Mouse (Mus musculus) stomach, embryonic 14.5 days (tissue): Measurements from ENCODE around the gene Dennd6a. TPM values are rescaled to one million over a fixed set of nuclear protein-coding genes. Genes with fewer than 3 reads are reported as not detected.

ENCODE experiments used
- ATAC-seq: fragments of 200-750 bp; cut with Nextera tagmentation; 2 replicates; pipeline ENCODE4 v1.8.0; 2017; ENCODE audit warnings: low read depth, moderate TSS enrichment; ENCODE audit not compliant: insufficient number of reproducible peaks, insufficient read depth, low FRiP score
- H3K27ac ChIP-seq: fragments of 300-500 bp; sonication (generic); 2 replicates; pipeline ENCODE4 v1.5.1; 2014; ENCODE audit warnings: mild to moderate bottlenecking, low read length, moderate library complexity, mixed read lengths
- H3K27me3 ChIP-seq: fragments of 300-500 bp; sonication (generic); 2 replicates; pipeline ENCODE4 v1.6.1; 2014; ENCODE audit warnings: low read length, control low read depth, mixed read lengths; ENCODE audit not compliant: control insufficient read depth, insufficient read depth
- H3K36me3 ChIP-seq: fragments of 300-500 bp; sonication (generic); 2 replicates; pipeline ENCODE4 v1.6.1; 2014; ENCODE audit warnings: mild to moderate bottlenecking, control low read depth, low read length, moderate library complexity, mixed read lengths; ENCODE audit not compliant: control insufficient read depth, insufficient read depth
- H3K4me1 ChIP-seq: fragments of 300-500 bp; sonication (generic); 2 replicates; pipeline ENCODE4 v1.6.1; 2014; ENCODE audit warnings: low read length, control low read depth, mixed read lengths; ENCODE audit not compliant: control insufficient read depth, insufficient read depth
- H3K4me2 ChIP-seq: fragments of 300-500 bp; sonication (generic); replicated peaks from 2 replicates; pipeline ENCODE4 v1.6.1; 2014; ENCODE audit warnings: low read depth, low read length, control low read depth
- H3K4me3 ChIP-seq: fragments of 300-500 bp; sonication (generic); 2 replicates; pipeline ENCODE4 v1.5.1; 2014; ENCODE audit warnings: low read depth, low read length, control low read depth
- H3K9ac ChIP-seq: fragments of 300-500 bp; sonication (generic); replicated peaks from 2 replicates; pipeline ENCODE4 v1.6.1; 2014; ENCODE audit warnings: low read depth, mild to moderate bottlenecking, control low read depth, low read length, moderate library complexity, mixed read lengths
- H3K9me3 ChIP-seq: fragments of 300-500 bp; sonication (generic); 2 replicates; pipeline ENCODE4 v1.6.1; 2016; ENCODE audit warnings: low read depth, low read length, control low read depth; ENCODE audit not compliant: control insufficient read depth
- WGBS: fragments of 180-500 bp; shearing (Covaris S2); extraction: QIAGEN DNeasy Blood & Tissue Kit; methylation state at CpG from one replicate; pipeline ENCODE4 v1.1.7; 2014; 5-methylcytosine and 5-hydroxymethylcytosine counted together
- polyA plus RNA-seq: library from polyadenylated mRNA; unstranded; fragments of >200 nt; fragmentation: Nextera tagmentation; extraction: Ambion mirVana; gene quantifications from 2 replicates; pipeline ENCODE4 v1.2.1, GENCODE M21; 2014

Dennd6a gene
- polyA plus RNA-seq, 1 experiment from 2014 or later: 43.0 TPM

DNA sequence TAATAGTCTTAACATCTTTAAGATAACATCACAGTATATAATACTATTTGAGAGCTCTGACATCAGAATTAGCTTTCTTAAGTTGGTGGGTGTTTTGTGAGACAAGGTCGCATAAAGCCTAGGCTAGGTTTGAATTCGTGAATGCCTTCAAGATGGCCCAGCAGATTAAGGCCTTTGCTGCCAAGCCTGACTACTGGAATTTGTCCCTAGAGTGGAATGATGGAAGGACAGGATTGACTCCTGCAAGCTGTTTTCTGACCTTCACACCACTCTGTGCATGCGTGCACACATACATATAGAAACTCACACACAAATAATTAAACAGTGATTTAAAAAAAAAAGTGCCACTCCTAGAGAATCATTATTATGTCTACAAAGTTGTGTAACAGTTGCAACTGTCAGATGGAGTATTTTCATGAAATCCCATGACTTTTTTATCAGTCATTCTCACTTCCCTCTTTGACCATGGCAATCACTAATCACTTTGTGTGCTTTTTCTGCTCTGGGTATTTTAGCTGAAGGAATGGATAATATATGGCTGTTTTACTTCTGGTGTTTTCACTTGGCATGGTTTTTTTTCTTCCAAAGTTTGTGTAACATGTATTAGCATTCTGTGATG lies 69.5 kb downstream of the Dennd6a start:
- no peak overlapping the region for H3K4me2 ChIP-seq
- ATAC-seq: no peak
- WGBS: 70% methylated on average over 3 of the region's 3 CpGs
- H3K4me3 ChIP-seq: no peak overlapping the region
- H3K4me1 ChIP-seq: peaks cover 8% of the 10 kb centered on the region; the same call in 1 of the 2 replicates
- no peaks in the 10 kb centered on the region for H3K27me3 ChIP-seq
- H3K36me3 ChIP-seq: peaks cover 5% of the 10 kb centered on the region; the same call in 1 of the 2 replicates
- no peaks in the 10 kb centered on the region for H3K9me3 ChIP-seq
- no peak overlapping the region for H3K27ac ChIP-seq
- H3K9ac ChIP-seq: no peak overlapping the region

DNA sequence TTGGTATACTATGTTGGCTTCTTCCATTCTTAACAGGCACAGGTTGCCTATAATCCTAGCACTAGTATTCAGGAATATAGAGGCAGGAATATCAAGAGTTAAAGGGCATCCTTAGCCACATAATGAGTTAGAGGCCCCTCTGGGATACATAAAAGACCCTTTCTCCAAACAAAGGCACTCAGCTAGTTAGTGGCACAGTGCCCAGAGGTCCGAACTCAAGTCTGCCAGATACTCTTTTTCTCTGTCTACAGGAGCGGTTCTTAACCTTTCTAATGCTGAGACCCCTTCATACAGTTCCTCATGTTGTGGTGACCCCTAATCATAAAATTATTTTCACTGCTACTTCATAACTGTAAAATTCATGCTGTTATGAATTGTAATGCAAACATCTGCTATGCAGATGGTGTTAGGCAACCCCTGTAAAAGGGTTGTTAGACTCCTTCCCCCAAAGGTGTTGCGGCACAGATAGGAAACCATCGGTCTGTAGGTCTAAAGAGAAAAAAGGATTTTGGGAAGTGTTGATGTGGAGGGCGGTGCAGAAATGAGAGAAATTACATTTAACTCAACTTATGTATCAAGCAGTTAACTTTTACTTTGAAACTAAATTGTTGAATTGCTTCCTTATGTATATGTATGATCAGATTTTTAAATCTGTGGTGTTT lies 72.5 kb downstream of the Dennd6a start:
- Histone ChIP-seq H3K4me1 (peaks cover 6% of the 10 kb centered on the region; the same call in 1 of the 2 replicates), H3K4me3 (no peak overlapping the region), H3K9ac (no peak overlapping the region), H3K27me3 (no peaks in the 10 kb centered on the region), H3K36me3 (peaks cover 10% of the 10 kb centered on the region; the same call in 1 of the 2 replicates), H3K27ac (no peak overlapping the region), H3K4me2 (no peak overlapping the region), H3K9me3 (no peaks in the 10 kb centered on the region)
- ATAC-seq: no peak
- 61% methylated on average over 5 of the region's 5 CpGs for WGBS

DNA sequence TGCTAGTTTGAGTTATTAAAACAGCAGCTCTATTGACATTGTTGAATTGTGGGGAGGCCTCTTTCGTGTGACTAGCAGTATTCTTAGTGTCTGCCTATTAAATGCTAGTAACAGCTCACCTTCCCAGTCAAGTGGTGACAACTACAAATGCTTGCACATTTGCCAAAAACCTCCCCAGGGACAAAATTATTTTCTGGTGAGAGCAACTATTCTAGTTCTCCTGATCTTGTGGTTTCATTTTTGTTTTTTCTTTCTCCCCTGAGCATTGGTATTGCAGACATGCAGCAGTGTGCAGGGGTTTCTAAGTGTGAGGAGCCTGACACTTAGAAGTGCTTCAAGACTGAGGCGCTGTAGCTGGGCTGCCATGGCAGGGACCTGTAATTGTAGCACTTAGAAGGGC lies 74.2 kb downstream of the Dennd6a start:
- H3K36me3 ChIP-seq: peaks cover 22% of the 10 kb centered on the region; the same call in 1 of the 2 replicates
- H3K9me3 ChIP-seq: no peaks in the 10 kb centered on the region
- H3K4me3 ChIP-seq: no peak overlapping the region
- no peak for ATAC-seq
- no peak overlapping the region for H3K9ac ChIP-seq
- no peaks in the 10 kb centered on the region for H3K27me3 ChIP-seq
- no peak overlapping the region for H3K27ac ChIP-seq
- peaks cover 6% of the 10 kb centered on the region; the same call in 1 of the 2 replicates for H3K4me1 ChIP-seq
- H3K4me2 ChIP-seq: no peak overlapping the region
- 88% methylated on average over 2 of the region's 2 CpGs for WGBS

DNA sequence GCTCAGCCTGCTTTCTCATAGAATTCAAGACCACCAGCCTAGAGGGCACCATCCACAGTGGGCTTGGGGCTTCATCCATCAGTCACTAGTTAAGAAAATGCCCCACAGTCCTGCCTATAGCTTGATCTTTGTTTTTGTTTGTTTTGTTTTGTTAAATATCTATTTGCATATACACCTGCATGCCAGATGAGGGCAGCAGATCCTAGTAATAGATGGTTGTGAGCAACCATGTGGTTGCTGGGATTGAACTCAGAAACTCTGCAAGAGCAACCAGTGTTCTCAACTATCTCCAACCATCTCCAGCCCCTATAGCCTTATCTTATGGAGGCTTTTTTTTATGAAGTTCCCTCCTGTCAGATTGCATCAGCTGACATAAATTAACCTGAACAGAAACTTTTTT lies 78.2 kb downstream of the Dennd6a start:
- no peaks in the 10 kb centered on the region for H3K4me1 ChIP-seq
- no peak overlapping the region for H3K9ac ChIP-seq
- H3K4me3 ChIP-seq: no peak overlapping the region
- H3K27ac ChIP-seq: no peak overlapping the region
- peaks cover 47% of the 10 kb centered on the region; the same call in 1 of the 2 replicates for H3K36me3 ChIP-seq
- no peak overlapping the region for H3K4me2 ChIP-seq
- H3K27me3 ChIP-seq: no peaks in the 10 kb centered on the region
- ATAC-seq: no peak
- H3K9me3 ChIP-seq: no peaks in the 10 kb centered on the region

DNA sequence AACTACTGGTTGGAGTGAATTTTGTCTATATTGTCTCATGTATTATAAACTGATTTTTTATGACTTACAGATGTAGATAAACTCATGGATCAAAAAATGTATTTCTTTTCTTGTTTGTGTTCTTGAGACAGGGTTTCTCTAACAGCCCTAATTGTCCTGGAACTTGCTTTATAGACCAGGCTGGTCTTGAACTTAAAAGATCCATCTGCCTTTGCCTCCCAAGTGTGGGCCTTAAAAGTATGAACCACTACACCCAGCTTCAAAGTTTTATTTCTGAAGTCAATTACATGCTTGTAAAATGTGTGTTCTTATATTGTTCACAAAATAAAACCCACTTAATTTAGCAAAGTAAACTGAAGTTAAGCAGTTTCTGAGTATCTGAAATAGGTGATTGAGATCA lies 84.5 kb downstream of the Dennd6a start:
- Histone ChIP-seq H3K4me3 (no peak overlapping the region), H3K36me3 (peaks cover 44% of the 10 kb centered on the region; the same call in 1 of the 2 replicates), H3K9me3 (no peaks in the 10 kb centered on the region), H3K4me2 (no peak overlapping the region), H3K27ac (no peak overlapping the region), H3K9ac (no peak overlapping the region), H3K4me1 (no peaks in the 10 kb centered on the region), H3K27me3 (no peaks in the 10 kb centered on the region)
- no peak for ATAC-seq

DNA sequence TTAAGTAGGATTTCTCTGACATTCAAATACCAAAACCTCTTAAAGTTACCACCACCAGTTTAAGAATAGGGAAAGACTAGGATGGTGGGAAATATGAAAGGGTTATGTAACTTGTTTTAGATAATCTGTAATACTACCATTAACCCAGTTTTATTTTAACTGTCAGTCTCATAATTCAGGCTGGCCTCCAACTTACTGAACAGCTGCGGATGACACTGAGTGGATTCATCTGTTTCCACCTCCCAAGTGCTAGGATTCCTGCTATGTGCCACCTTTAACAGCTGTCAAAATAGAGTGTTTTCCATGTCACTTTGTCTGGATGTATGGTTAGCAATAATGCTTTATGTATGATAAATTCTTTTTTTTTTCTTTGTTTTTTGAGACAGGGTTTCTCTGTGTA lies 86.6 kb downstream of the Dennd6a start:
- 94% methylated on average over 1 of the region's 1 CpGs for WGBS
- ATAC-seq: no peak
- no peak overlapping the region for H3K27ac ChIP-seq
- H3K9ac ChIP-seq: no peak overlapping the region
- H3K4me3 ChIP-seq: no peak overlapping the region
- no peaks in the 10 kb centered on the region for H3K4me1 ChIP-seq
- no peaks in the 10 kb centered on the region for H3K27me3 ChIP-seq
- H3K4me2 ChIP-seq: no peak overlapping the region
- H3K9me3 ChIP-seq: no peaks in the 10 kb centered on the region
- peaks cover 32% of the 10 kb centered on the region for H3K36me3 ChIP-seq

DNA sequence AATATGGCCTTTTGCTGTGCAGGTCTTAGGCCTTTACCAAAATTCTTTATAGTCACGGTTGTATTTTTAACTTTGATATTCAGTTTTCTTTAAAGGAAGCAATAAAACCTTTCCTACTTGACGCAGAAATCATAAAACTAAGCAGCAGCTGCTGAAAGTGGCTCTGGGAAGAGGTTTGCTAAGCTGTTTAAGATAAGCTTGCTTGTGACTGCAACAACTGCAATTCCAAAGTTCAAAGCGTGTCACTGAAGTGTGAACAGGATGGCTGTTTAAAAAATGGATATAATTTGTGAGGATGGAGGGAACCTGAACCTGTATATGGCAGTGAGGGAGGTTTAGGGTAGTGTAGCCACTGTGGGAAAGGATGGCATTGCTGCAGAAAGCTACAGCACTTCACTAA lies 88.4 kb downstream of the Dennd6a start:
- ATAC-seq: no peak
- Histone ChIP-seq H3K4me2 (no peak overlapping the region), H3K9me3 (no peaks in the 10 kb centered on the region), H3K4me3 (no peak overlapping the region), H3K36me3 (peaks cover 32% of the 10 kb centered on the region), H3K27ac (no peak overlapping the region), H3K27me3 (no peaks in the 10 kb centered on the region), H3K9ac (no peak overlapping the region), H3K4me1 (peaks cover 7% of the 10 kb centered on the region; the same call in 1 of the 2 replicates)
- 82% methylated on average over 3 of the region's 3 CpGs for WGBS

DNA sequence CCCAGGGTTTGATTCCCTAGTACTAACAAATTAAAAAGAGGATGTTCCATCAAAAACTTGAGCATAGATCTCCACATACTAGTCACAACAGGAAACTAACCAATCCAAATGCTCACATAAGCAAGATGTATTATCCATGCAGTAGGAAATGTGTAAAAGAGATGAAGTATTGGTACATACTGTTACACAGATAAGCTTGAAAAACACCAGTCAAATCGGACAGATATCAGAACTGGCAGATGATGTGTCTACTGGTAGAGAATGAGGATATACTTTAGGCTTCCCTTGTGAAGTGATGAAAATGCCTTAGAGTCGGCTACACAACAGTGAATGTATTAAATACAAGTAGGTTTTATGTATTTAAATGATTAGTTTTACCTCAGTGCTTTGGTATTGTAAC lies 88.8 kb downstream of the Dennd6a start:
- Histone ChIP-seq H3K36me3 (peaks cover 28% of the 10 kb centered on the region), H3K9me3 (no peaks in the 10 kb centered on the region), H3K4me3 (no peak overlapping the region), H3K27ac (no peak overlapping the region), H3K27me3 (no peaks in the 10 kb centered on the region), H3K4me2 (no peak overlapping the region), H3K4me1 (peaks cover 10% of the 10 kb centered on the region; the same call in 1 of the 2 replicates), H3K9ac (no peak overlapping the region)
- no peak for ATAC-seq
- WGBS: 76% methylated on average over 2 of the region's 2 CpGs
